ENCODE assay signal across 14 mouse cellular contexts in genomic region chrX:48412629-48413028, GRCm38 (mm10).
"Had no signal": no experiment of that assay in that cellular context is flagged by ENCODE, and none has a peak within 500 bp of the region (broad histone marks: within the 10 kb centered on the region; RNA-seq: fewer than 3 reads in every experiment).

No protein-coding gene starts in this region.

- H3K9ac ChIP-seq: lung, embryonic 14.5 days; midbrain, embryonic 12.5 days; neural tube, embryonic 12.5 days; stomach, embryonic 15.5 days had no signal

- DNase-seq: lung, adult 18-20 months; lung, embryonic 14.5 days; lung, postnatal 10 days; lung, postnatal 4 days; midbrain, embryonic 14.5 days; right cerebral cortex, postnatal 14 days; thymus, adult 2 months; thymus, postnatal 25 days; thymus, postnatal 4 days had no signal

- H3K9me3 ChIP-seq: midbrain, embryonic 10.5 days; midbrain, embryonic 12.5 days; neural tube, embryonic 12.5 days; stomach, embryonic 15.5 days had no signal

- H3K27me3 ChIP-seq: midbrain, embryonic 12.5 days; neural tube, embryonic 12.5 days; stomach, embryonic 15.5 days had no signal

- H3K4me1 ChIP-seq: midbrain, embryonic 10.5 days; midbrain, embryonic 12.5 days; neural tube, embryonic 12.5 days; stomach, embryonic 15.5 days had no signal

- H3K4me3 ChIP-seq: midbrain, embryonic 10.5 days; midbrain, embryonic 12.5 days; neural tube, embryonic 12.5 days; stomach, embryonic 15.5 days had no signal

- H3K4me2 ChIP-seq: lung, embryonic 14.5 days; midbrain, embryonic 12.5 days; neural tube, embryonic 12.5 days; stomach, embryonic 15.5 days had no signal

- H3K36me3 ChIP-seq: midbrain, embryonic 10.5 days; midbrain, embryonic 12.5 days; neural tube, embryonic 12.5 days; stomach, embryonic 15.5 days had no signal

- H3K27ac ChIP-seq: midbrain, embryonic 10.5 days; midbrain, embryonic 12.5 days; neural tube, embryonic 12.5 days; stomach, embryonic 15.5 days; stomach, postnatal 0 days had no signal
